Mouse (Mus musculus) bone marrow, adult 2 months (tissue): ENCODE measurements around the gene Lgr4. TPM values are rescaled to one million over a fixed set of nuclear protein-coding genes. Genes with fewer than 3 reads are reported as not detected.
"Not testable (repeated sequence)": the region's sequence is repeated elsewhere in the genome, so short reads cannot be mapped to it uniquely, and the experiment has no call there.

ENCODE experiments used
- H3K27ac ChIP-seq: fragments of 200-500 bp; 2 replicates; pipeline ENCODE4 v1.5.1; 2012; ENCODE audit warnings: low read depth, mild to moderate bottlenecking, control low read depth, inconsistent platforms, low read length; ENCODE audit not compliant: control insufficient read depth, poor library complexity, insufficient read depth
- H3K4me1 ChIP-seq: fragments of 200-500 bp; 2 replicates; pipeline ENCODE4 v1.6.1; 2011; ENCODE audit warnings: low read length; ENCODE audit not compliant: control insufficient read depth, insufficient read depth
- H3K4me3 ChIP-seq: fragments of 200-500 bp; replicated peaks from 2 replicates; pipeline ENCODE3; 2011; ENCODE audit warnings: mild to moderate bottlenecking, low read depth, low read length, control low read depth; ENCODE audit not compliant: control insufficient read depth
- CTCF ChIP-seq: fragments of 200-500 bp; IDR thresholded peaks from 2 replicates; pipeline ENCODE4 v1.5.1; 2011; ENCODE audit warnings: low read length, control low read depth; ENCODE audit not compliant: control insufficient read depth, insufficient read depth
- POLR2A ChIP-seq: fragments of 200-500 bp; IDR thresholded peaks from 2 replicates; pipeline ENCODE4 v1.6.1; 2011; ENCODE audit warnings: low read depth, mild to moderate bottlenecking, control low read depth, low read length, borderline replicate concordance; ENCODE audit not compliant: control insufficient read depth
- WGBS: fragments of 180-500 bp; shearing (Covaris S2); methylation state at CpG from one replicate; pipeline ENCODE4 v1.1.7; 2018; 5-methylcytosine and 5-hydroxymethylcytosine counted together
- polyA plus RNA-seq: library from polyadenylated mRNA; stranded (reverse); fragments of >200 nt; gene quantifications from 2 replicates; pipeline ENCODE4 v1.2.4, GENCODE M21; 2011; ENCODE audit warnings: low replicate concordance; ENCODE audit not compliant: missing spikeins, insufficient read depth, insufficient read length

The Lgr4 gene
- 0.70 and 1.8 TPM in 2 replicates for polyA plus RNA-seq

GRCm38 (mm10) chr2:109917496-109918413 is at the start of gene Lgr4:
TSS of gene Lgr4 (plus strand) at chr2:109917647.
- TF ChIP-seq CTCF (no peak), POLR2A (peak; percentile 40; the same call in 1 of the 2 replicates)
- Histone ChIP-seq H3K4me1 (no peaks in the 10 kb centered on the region; the same call in 1 of the 2 replicates), H3K27ac (peak within 1 kb of the TSS; percentile 63; the same call in 1 of the 2 replicates), H3K4me3 (peak within 1 kb of the TSS; percentile 42)
- WGBS, result 1% methylated on average over 103 of the region's 111 CpGs

GRCm38 (mm10) chr2:109879429-109879828 is 38.0 kb upstream of the Lgr4 start:
- H3K4me3 ChIP-seq, H3K27ac ChIP-seq, H3K4me1 ChIP-seq: not testable (repeated sequence)
- WGBS, result 68% methylated on average over 4 of the region's 4 CpGs

DNA sequence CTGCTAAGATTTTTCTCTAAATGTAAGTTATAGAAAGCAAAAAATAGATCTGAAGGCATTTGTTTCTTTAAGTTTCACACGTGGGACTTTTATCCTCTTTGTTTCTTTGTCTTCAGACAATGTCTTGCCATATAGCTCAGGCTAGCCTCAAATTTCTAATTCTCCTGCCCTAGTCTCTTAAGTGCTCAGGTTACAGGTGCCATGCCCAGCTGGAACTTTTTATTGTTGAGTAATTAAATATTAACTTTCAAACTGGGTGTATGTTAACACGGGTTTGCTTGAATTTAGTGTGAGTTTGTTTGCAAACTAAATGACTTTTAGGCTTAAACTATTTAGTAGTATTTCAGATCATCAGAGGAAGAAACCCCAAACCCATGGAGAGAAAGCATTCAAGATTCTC is 36.3 kb upstream of the Lgr4 start:
- Histone ChIP-seq H3K4me1 (no peaks in the 10 kb centered on the region), H3K4me3 (no peak overlapping the region), H3K27ac (no peak overlapping the region)
- WGBS, result 61% methylated on average over 2 of the region's 2 CpGs
- TF ChIP-seq POLR2A, result no peak
- no peak for TF ChIP-seq CTCF

DNA sequence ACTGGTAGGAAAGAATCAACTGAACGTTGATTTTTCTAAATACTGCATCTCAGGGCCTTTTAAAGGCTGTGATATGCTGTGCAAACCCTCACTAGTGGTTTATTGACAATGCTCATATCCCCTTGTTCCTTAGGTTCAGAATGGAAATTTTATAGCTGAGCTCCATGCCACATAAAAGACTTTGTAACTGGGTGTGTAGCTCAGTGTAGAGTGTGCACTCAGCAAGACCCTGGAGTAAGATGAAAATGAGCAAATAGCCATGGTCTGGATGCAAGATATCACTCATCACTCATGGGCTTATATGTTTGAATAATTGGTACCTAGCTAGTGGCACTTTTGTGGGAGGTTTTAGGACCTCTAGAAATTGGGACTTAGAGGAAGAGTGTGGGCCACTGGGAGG is 35.8 kb upstream of the Lgr4 start:
- WGBS, result 56% methylated on average over 1 of the region's 1 CpGs
- Histone ChIP-seq H3K4me1 (no peaks in the 10 kb centered on the region), H3K27ac (no peak overlapping the region), H3K4me3 (no peak overlapping the region)
- TF ChIP-seq POLR2A, result no peak
- TF ChIP-seq CTCF, result no peak

GRCm38 (mm10) chr2:109884106-109884505 is 33.3 kb upstream of the Lgr4 start:
- TF ChIP-seq POLR2A, result no peak
- no peak for TF ChIP-seq CTCF
- Histone ChIP-seq H3K27ac (no peak overlapping the region), H3K4me3 (no peak overlapping the region), H3K4me1 (no peaks in the 10 kb centered on the region)
- WGBS, result 66% methylated on average over 4 of the region's 4 CpGs

- WGBS, result 59% methylated on average over 4 of the region's 4 CpGs
Measured at GRCm38 (mm10) chr2:109884507-109884906, 32.9 kb upstream of the Lgr4 start.

DNA sequence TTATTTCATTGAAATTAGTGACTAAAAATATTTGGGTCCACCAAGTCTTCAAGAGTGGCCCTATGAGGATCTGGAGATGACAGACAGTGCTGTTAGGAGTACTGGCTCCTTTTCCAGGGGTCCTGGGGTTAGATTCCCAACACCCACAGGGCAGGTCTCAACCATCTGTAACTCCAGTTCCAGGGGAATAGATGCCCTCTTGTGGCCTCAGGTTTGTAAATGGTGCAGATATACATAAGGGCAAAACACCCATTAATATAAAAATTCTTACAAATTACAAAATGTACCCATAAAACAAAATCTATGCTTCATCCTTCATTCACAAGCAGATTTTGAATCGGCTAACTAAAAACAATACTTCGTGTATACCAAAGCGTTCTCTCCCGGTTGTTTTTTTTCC is 27.4 kb upstream of the Lgr4 start:
- Histone ChIP-seq H3K27ac (no peak overlapping the region), H3K4me3 (no peak overlapping the region), H3K4me1 (no peaks in the 10 kb centered on the region)
- TF ChIP-seq CTCF, result no peak
- TF ChIP-seq POLR2A, result no peak
- WGBS, result 50% methylated on average over 4 of the region's 4 CpGs

More at GRCm38 (mm10) chr2:109884507-109884906, 32.9 kb upstream of the Lgr4 start:
- no peak for TF ChIP-seq CTCF
- TF ChIP-seq POLR2A, result no peak
- Histone ChIP-seq H3K27ac (no peak overlapping the region), H3K4me1 (no peaks in the 10 kb centered on the region), H3K4me3 (no peak overlapping the region)

DNA sequence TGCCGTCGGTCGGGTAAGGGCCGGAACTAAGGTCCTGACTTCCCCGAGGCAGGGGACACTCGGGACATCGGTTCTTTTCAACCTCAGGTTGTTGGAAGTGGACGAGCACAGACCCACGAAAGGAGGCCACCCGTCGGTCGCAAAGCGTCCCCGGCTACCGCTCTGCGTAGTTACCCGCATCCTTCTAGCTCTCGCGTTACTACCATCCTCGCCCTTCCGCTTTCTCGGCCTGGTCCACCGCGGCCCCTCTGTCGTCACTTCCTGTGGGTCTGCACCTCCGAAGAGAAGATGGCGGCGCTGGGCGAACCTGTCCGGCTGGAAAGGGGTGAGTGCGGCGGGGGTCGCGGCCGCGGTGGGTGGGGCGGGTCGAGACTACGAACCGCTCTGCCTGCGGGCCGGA is 26.9 kb upstream of the Lgr4 start, which contains the start of gene Lin7c:
Lin7c (plus strand) TSS at position 257 of the 400 bp plus-strand sequence.
- TF ChIP-seq POLR2A (peak; percentile 91; the same call in 1 of the 2 replicates), CTCF (peak; percentile 10; the same call in 1 of the 2 replicates)
- under 1% methylated on average over 41 of the region's 42 CpGs for WGBS
- peak within 1 kb of the TSS; percentile 85 for H3K27ac ChIP-seq
- H3K4me1 ChIP-seq, result no peaks in the 10 kb centered on the region
- peak within 1 kb of the TSS; percentile 83 for H3K4me3 ChIP-seq
